Mouse (Mus musculus): Measurements from ENCODE around the gene Msx2. TPM values are rescaled to one million over a fixed set of nuclear protein-coding genes. Genes with fewer than 3 reads are reported as not detected.
A peak's percentile ranks its signal among the peaks of the same experiment; 100 is the strongest.

Gene Msx2
- polyA plus RNA-seq, 1 experiment from 2014 or later: 31.2 TPM

DNA sequence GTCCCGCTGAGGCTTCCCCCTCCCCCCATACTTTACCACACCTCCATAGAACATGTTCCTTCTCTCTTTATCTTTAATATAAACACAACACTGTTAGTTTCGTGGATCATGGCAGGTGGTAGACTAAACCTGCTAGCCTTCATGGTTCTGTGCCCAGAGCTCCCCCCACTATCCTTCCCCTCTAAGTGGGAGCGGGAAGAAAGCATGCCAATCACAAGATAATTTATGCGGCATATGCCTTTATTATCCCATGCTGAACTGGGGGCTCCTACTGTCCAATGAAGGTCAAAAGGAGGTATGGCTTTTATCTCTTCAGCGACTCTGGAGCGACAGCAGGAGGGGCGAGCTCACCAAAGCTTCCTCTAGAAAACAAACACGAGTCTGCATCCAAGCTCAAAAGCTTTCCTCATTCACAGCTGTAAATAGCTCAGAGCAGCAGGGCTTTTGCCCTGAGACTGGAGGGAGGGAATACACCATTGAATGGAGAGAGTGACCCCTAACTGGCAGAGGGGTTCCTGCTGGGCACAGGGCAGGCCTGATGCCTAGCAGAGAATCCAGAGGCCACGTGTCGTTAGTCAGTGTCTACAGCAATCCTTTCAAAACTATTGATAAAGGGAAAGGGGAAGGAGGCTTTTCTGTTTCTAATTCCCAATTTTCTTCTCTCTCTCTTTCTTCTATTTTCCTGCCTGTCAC is 28.8 kb upstream of the Msx2 start:
- H3K4me2 ChIP-seq (ENCODE audit: low read depth, low read length): no peak overlapping the region
- no peak overlapping the region for H3K4me3 ChIP-seq (ENCODE audit: low read depth, low read length)
- no peak overlapping the region for H3K27ac ChIP-seq (replicated peaks; ENCODE audit: low read depth, low read length)
- H3K36me3 ChIP-seq (replicated peaks; ENCODE audit: control insufficient read depth, insufficient read depth, low read depth, low read length): no peaks in the 10 kb centered on the region
- H3K9me3 ChIP-seq (replicated peaks; ENCODE audit: control insufficient read depth, low read length): no peaks in the 10 kb centered on the region
- no peak overlapping the region for H3K9ac ChIP-seq (replicated peaks; ENCODE audit: low read length)
- 18% methylated on average over 10 of the region's 10 CpGs for WGBS
- DNase-seq (ENCODE audit: low spot score) (no peak), ATAC-seq (replicated peaks; ENCODE audit: insufficient number of reproducible peaks, low FRiP score, low TSS enrichment, low read depth) (no peak)
- H3K27me3 ChIP-seq (ENCODE audit: control insufficient read depth, insufficient read depth, low read length): no peaks in the 10 kb centered on the region
- H3K4me1 ChIP-seq (ENCODE audit: control insufficient read depth, insufficient read depth, low read length): no peaks in the 10 kb centered on the region

DNA sequence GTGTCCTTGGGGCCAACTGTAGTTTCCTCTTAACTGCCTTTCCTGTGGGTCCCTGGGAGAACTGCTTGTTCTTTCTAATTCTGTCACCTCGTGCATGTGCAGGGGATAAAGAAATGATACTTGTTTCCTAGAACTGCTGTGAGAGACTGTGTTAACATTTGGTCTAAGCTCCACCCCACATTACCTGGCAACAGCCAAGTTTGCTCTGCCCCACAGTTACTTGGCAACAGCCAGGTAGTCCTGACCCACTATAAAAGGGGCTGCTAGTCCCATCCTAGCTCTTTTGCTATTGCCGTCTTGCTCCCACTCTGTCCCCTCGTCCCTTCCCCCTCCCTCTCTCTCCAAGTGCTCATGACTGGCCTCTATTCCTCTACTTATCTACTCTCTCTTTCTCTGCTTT is 28.2 kb upstream of the Msx2 start:
- no peak for ATAC-seq (replicated peaks; ENCODE audit: insufficient number of reproducible peaks, low FRiP score, low TSS enrichment, low read depth)
- H3K4me3 ChIP-seq (ENCODE audit: low read depth, low read length): no peak overlapping the region
- no peaks in the 10 kb centered on the region for H3K27me3 ChIP-seq (ENCODE audit: control insufficient read depth, insufficient read depth, low read length)

DNA sequence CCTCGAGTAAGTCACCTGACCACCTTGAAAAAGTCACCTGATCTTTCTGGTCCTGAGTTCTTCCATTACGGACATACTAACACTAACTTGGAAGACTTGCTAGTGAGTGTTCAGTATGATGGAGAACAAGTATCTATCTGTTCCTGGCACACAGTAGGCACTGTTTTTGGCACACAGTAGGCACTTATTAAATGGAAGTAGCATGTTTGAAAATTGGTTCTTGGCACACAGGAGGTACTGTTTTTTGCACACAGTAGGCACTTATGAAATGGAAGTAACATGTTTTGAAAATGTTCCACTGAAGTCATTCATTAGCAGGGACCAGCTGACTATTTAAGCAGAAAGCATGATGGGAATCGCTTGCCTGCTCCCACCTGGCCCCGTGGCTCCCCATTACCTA is 13.6 kb upstream of the Msx2 start:
- Histone ChIP-seq H3K4me3 (ENCODE audit: low read depth, low read length) (no peak overlapping the region), H3K9ac (replicated peaks; ENCODE audit: low read length) (no peak overlapping the region), H3K27me3 (ENCODE audit: control insufficient read depth, insufficient read depth, low read length) (no peaks in the 10 kb centered on the region), H3K4me2 (ENCODE audit: low read depth, low read length) (no peak overlapping the region), H3K27ac (replicated peaks; ENCODE audit: low read depth, low read length) (no peak overlapping the region), H3K36me3 (replicated peaks; ENCODE audit: control insufficient read depth, insufficient read depth, low read depth, low read length) (no peaks in the 10 kb centered on the region), H3K9me3 (replicated peaks; ENCODE audit: control insufficient read depth, low read length) (no peaks in the 10 kb centered on the region), H3K4me1 (ENCODE audit: control insufficient read depth, insufficient read depth, low read length) (no peaks in the 10 kb centered on the region)
- WGBS: 79% methylated on average over 4 of the region's 4 CpGs
- ATAC-seq (replicated peaks; ENCODE audit: insufficient number of reproducible peaks, low FRiP score, low TSS enrichment, low read depth) (no peak), DNase-seq (ENCODE audit: low spot score) (no peak)

More for the DNA sequence above, 28.2 kb upstream of the Msx2 start:
- H3K27ac ChIP-seq (replicated peaks; ENCODE audit: low read depth, low read length): no peak overlapping the region
- 41% methylated on average over 3 of the region's 3 CpGs for WGBS
- DNase-seq (ENCODE audit: low spot score): no peak
- H3K4me2 ChIP-seq (ENCODE audit: low read depth, low read length): no peak overlapping the region
- no peaks in the 10 kb centered on the region for H3K4me1 ChIP-seq (ENCODE audit: control insufficient read depth, insufficient read depth, low read length)
- H3K9me3 ChIP-seq (replicated peaks; ENCODE audit: control insufficient read depth, low read length): no peaks in the 10 kb centered on the region
- H3K36me3 ChIP-seq (replicated peaks; ENCODE audit: control insufficient read depth, insufficient read depth, low read depth, low read length): no peaks in the 10 kb centered on the region
- H3K9ac ChIP-seq (replicated peaks; ENCODE audit: low read length): no peak overlapping the region

DNA sequence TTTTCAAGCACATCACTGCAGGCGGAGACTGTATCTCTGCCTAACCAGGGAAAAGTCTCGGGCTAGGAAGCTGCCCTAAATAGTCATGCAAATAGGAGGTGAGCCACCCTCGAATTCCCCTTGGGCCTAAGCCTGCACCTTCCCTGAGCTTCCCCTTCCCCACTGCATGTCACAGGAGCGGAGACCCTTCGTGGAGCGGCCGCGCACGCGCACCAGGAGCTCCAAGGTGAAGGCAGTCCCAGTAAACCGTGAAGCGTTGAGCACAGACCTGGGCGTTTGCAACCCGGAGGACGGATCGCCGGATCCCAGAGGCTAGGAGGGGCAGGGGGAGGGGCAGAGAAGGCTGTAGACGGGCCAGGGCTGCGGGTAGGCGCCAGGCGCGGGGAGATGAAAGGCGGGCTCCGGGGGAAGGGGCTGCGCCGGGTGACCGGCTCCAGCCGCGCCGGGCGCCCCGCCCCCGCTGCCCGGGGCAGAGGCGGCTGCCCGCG is 2.9 kb upstream of the Msx2 start:
- Histone ChIP-seq H3K27ac (replicated peaks; ENCODE audit: low read depth, low read length) (peak overlapping the region; percentile 29), H3K36me3 (replicated peaks; ENCODE audit: control insufficient read depth, insufficient read depth, low read depth, low read length) (no peaks in the 10 kb centered on the region), H3K4me1 (ENCODE audit: control insufficient read depth, insufficient read depth, low read length) (no peaks in the 10 kb centered on the region), H3K9ac (replicated peaks; ENCODE audit: low read length) (peak overlapping the region; percentile 19), H3K4me3 (ENCODE audit: low read depth, low read length) (peak overlapping the region; percentile 41), H3K27me3 (ENCODE audit: control insufficient read depth, insufficient read depth, low read length) (peaks cover 20% of the 10 kb centered on the region), H3K9me3 (replicated peaks; ENCODE audit: control insufficient read depth, low read length) (no peaks in the 10 kb centered on the region), H3K4me2 (ENCODE audit: low read depth, low read length) (peak overlapping the region; percentile 86)
- DNase-seq (ENCODE audit: low spot score): peak; percentile 89
- ATAC-seq (replicated peaks; ENCODE audit: insufficient number of reproducible peaks, low FRiP score, low TSS enrichment, low read depth): peak; percentile 82
- WGBS: 0% methylated on average over 37 of the region's 37 CpGs

DNA sequence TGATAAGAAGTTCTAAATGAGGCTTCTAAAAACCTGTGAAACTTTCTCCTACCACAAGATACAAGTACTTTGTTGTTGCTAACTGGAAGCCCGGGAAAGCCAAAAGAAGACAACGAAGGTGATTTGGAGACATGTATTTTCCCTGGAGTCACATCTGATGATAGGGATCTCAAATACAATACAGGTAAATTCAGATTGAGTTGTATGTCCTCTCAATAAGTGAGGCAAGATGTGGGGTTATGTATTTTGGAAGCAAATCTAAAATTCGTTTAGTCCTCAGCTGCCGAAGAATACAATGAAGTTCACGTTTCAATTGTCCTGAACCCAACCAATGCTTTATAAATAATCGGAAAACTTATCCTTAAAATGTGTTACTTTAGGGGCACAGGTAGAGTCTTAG is 1.6 kb upstream of the Msx2 start:
- H3K4me2 ChIP-seq (ENCODE audit: low read depth, low read length): no peak overlapping the region
- no peaks in the 10 kb centered on the region for H3K36me3 ChIP-seq (replicated peaks; ENCODE audit: control insufficient read depth, insufficient read depth, low read depth, low read length)
- DNase-seq (ENCODE audit: low spot score) (peak; percentile 4), ATAC-seq (replicated peaks; ENCODE audit: insufficient number of reproducible peaks, low FRiP score, low TSS enrichment, low read depth) (no peak)
- H3K9ac ChIP-seq (replicated peaks; ENCODE audit: low read length): no peak overlapping the region
- H3K27me3 ChIP-seq (ENCODE audit: control insufficient read depth, insufficient read depth, low read length): peaks cover 24% of the 10 kb centered on the region
- no peaks in the 10 kb centered on the region for H3K4me1 ChIP-seq (ENCODE audit: control insufficient read depth, insufficient read depth, low read length)
- WGBS: 13% methylated on average over 6 of the region's 6 CpGs
- no peak overlapping the region for H3K4me3 ChIP-seq (ENCODE audit: low read depth, low read length)
- no peaks in the 10 kb centered on the region for H3K9me3 ChIP-seq (replicated peaks; ENCODE audit: control insufficient read depth, low read length)
- no peak overlapping the region for H3K27ac ChIP-seq (replicated peaks; ENCODE audit: low read depth, low read length)

DNA sequence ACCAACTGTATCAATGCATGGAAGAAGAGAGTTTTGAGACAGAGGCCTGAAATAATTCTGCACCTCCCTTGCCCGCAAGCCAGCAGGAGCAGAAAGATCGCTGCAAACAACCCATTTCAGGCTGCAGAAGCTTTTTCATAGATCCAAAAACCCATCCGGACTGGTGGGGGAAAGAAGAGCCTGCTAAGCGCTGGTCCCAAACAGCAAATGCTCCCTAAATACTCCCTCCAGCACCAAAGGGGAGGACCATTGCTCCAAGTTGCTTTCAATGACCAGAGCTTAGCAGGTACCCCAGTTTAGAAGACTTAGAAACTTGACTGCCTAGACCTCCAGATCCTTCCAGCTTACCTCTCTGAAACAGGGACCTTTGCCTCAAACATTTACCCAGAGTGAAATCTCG is 1.1 kb upstream of the Msx2 start:
- Histone ChIP-seq H3K9ac (replicated peaks; ENCODE audit: low read length) (no peak overlapping the region), H3K27me3 (ENCODE audit: control insufficient read depth, insufficient read depth, low read length) (peaks cover 24% of the 10 kb centered on the region), H3K4me2 (ENCODE audit: low read depth, low read length) (no peak overlapping the region), H3K4me1 (ENCODE audit: control insufficient read depth, insufficient read depth, low read length) (no peaks in the 10 kb centered on the region), H3K27ac (replicated peaks; ENCODE audit: low read depth, low read length) (no peak overlapping the region), H3K4me3 (ENCODE audit: low read depth, low read length) (no peak overlapping the region), H3K36me3 (replicated peaks; ENCODE audit: control insufficient read depth, insufficient read depth, low read depth, low read length) (no peaks in the 10 kb centered on the region), H3K9me3 (replicated peaks; ENCODE audit: control insufficient read depth, low read length) (no peaks in the 10 kb centered on the region)
- ATAC-seq (replicated peaks; ENCODE audit: insufficient number of reproducible peaks, low FRiP score, low TSS enrichment, low read depth): no peak
- 8% methylated on average over 5 of the region's 5 CpGs for WGBS
- no peak for DNase-seq (ENCODE audit: low spot score)

DNA sequence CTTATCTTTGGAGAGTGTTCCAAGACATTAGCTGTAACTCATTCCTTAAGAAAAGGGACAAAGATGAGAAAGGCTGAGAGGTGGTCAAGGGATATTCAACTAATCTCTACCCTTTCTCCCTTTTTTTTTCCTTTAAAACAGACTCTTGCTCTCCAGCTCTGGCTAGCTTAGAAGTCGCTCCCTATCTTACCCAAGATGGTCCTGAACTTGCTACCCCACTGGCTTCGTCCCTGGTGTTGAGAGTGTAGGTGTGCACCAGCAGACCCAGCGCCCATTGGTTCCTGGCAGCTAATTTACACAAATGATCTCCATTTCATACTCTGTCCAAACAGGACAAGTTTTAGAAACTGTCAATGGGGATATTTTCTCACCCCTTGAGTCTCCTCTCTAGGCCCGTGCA is 417 bp upstream of the Msx2 start:
- H3K4me2 ChIP-seq (ENCODE audit: low read depth, low read length): no peak overlapping the region; the same call in 1 of the 2 replicates
- H3K9me3 ChIP-seq (replicated peaks; ENCODE audit: control insufficient read depth, low read length): no peaks in the 10 kb centered on the region
- peak; percentile 8 for DNase-seq (ENCODE audit: low spot score)
- no peak overlapping the region for H3K9ac ChIP-seq (replicated peaks; ENCODE audit: low read length)
- no peaks in the 10 kb centered on the region for H3K4me1 ChIP-seq (ENCODE audit: control insufficient read depth, insufficient read depth, low read length)
- ATAC-seq (replicated peaks; ENCODE audit: insufficient number of reproducible peaks, low FRiP score, low TSS enrichment, low read depth): no peak
- H3K27me3 ChIP-seq (ENCODE audit: control insufficient read depth, insufficient read depth, low read length): peaks cover 26% of the 10 kb centered on the region
- WGBS: 12% methylated on average over 4 of the region's 4 CpGs
- H3K36me3 ChIP-seq (replicated peaks; ENCODE audit: control insufficient read depth, insufficient read depth, low read depth, low read length): no peaks in the 10 kb centered on the region
- H3K4me3 ChIP-seq (ENCODE audit: low read depth, low read length): no peak overlapping the region
- no peak overlapping the region for H3K27ac ChIP-seq (replicated peaks; ENCODE audit: low read depth, low read length)

DNA sequence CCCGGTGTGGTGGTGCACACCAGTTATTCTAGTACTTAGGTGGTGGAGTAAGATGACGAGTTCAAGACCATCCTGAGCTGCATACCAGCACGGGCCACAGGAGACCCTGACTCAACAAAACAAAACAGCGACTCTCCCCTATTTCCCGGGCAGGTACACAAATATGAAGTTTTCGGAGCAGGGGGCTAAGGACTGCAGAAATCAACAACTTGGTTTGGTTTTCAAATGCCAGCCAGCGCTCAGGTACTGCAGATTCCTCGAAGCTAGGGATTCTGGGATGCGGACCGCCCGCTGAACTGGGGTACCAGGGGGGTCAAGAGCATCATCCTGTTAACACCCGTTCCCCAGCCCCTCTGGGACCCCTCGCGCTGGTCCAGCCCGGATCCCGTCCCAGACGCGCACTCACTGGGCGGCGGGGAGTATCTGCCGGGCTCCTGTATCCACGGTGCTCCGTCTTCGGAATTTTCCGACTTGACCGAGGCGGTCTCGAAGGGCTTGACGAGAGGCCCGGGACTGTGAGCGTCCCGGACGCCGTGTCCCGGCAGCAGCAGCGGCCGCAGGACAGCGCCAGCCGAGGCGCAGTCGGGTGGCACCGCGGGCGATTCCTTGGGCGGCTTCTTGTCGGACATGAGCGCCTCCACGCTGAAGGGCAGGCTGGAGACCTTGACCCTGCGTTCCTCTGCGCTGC is 804 bp downstream of the Msx2 start:
- H3K27me3 ChIP-seq (ENCODE audit: control insufficient read depth, insufficient read depth, low read length): peaks cover 26% of the 10 kb centered on the region
- H3K9ac ChIP-seq (replicated peaks; ENCODE audit: low read length): peak overlapping the region; percentile 80
- peak overlapping the region; percentile 86 for H3K4me2 ChIP-seq (ENCODE audit: low read depth, low read length)
- no peak for ATAC-seq (replicated peaks; ENCODE audit: insufficient number of reproducible peaks, low FRiP score, low TSS enrichment, low read depth)
- H3K9me3 ChIP-seq (replicated peaks; ENCODE audit: control insufficient read depth, low read length): no peaks in the 10 kb centered on the region
- H3K4me3 ChIP-seq (ENCODE audit: low read depth, low read length): peak overlapping the region; percentile 69
- H3K36me3 ChIP-seq (replicated peaks; ENCODE audit: control insufficient read depth, insufficient read depth, low read depth, low read length): no peaks in the 10 kb centered on the region
- WGBS: under 1% methylated on average over 50 of the region's 50 CpGs
- peak; percentile 51 for DNase-seq (ENCODE audit: low spot score)
- no peaks in the 10 kb centered on the region for H3K4me1 ChIP-seq (ENCODE audit: control insufficient read depth, insufficient read depth, low read length)
- peak overlapping the region; percentile 60 for H3K27ac ChIP-seq (replicated peaks; ENCODE audit: low read depth, low read length)

Data from embryonic facial prominence, embryonic 11.5 days (tissue).